Mouse (Mus musculus) lung, adult 2 months (tissue): ENCODE results near the gene RPS10-NUDT3. TPM values are rescaled to one million over a fixed set of nuclear protein-coding genes. Genes with fewer than 3 reads are reported as not detected.

Experiments
- DNase-seq: peaks from one replicate; pipeline ENCODE4 v3.0.0; 2022
- H3K4me1 ChIP-seq: fragments of 200-500 bp; 2 replicates; pipeline ENCODE4 v1.6.1; 2011; ENCODE audit warnings: low read length; ENCODE audit not compliant: control insufficient read depth, insufficient read depth
- H3K4me3 ChIP-seq: fragments of 200-500 bp; replicated peaks from 2 replicates; pipeline ENCODE3; 2011; ENCODE audit warnings: low read depth, mild to moderate bottlenecking, control low read depth, low read length; ENCODE audit errors: extremely low read depth
- CTCF ChIP-seq: fragments of 200-500 bp; IDR thresholded peaks from 2 replicates; pipeline ENCODE4 v1.5.1; 2011; ENCODE audit warnings: mild to moderate bottlenecking, low read length, control low read depth; ENCODE audit not compliant: insufficient read depth
- POLR2A ChIP-seq: fragments of 200-500 bp; IDR thresholded peaks from 2 replicates; pipeline ENCODE4 v1.6.1; 2011; ENCODE audit warnings: low read depth, mild to moderate bottlenecking, control low read depth, low read length, borderline replicate concordance; ENCODE audit errors: extremely low read depth
- WGBS: fragments of 180-500 bp; shearing (Covaris S2); methylation state at CpG from one replicate; pipeline ENCODE4 v1.1.7; 2018; 5-methylcytosine and 5-hydroxymethylcytosine counted together
- polyA plus RNA-seq: library from polyadenylated mRNA; depleted of rRNA; stranded (reverse); fragments of >200 nt; gene quantifications from 2 replicates; pipeline ENCODE4 v1.2.3, GENCODE M21; 2012

Gene RPS10-NUDT3
- polyA plus RNA-seq, 1 experiment = not detected

- H3K4me1 ChIP-seq = peaks cover 2% of the 10 kb centered on the region; the same call in 1 of the 2 replicates
- 67% methylated on average over 7 of the region's 7 CpGs for WGBS
These were observed 71.2 kb downstream of the RPS10-NUDT3 start for GRCm38 (mm10) chr17:27563771-27564244.

GRCm38 (mm10) chr17:27561809-27562526 is 73.1 kb downstream of the RPS10-NUDT3 start:
- H3K4me1 ChIP-seq = peaks cover 2% of the 10 kb centered on the region; the same call in 1 of the 2 replicates
- TF ChIP-seq CTCF (no peak), POLR2A (no peak)
- DNase-seq = no peak
- 54% methylated on average over 11 of the region's 11 CpGs for WGBS
- H3K4me3 ChIP-seq = no peak overlapping the region

More at GRCm38 (mm10) chr17:27563771-27564244, 71.2 kb downstream of the RPS10-NUDT3 start:
- no peak for TF ChIP-seq CTCF
- no peak for TF ChIP-seq POLR2A
- H3K4me3 ChIP-seq = no peak overlapping the region
- no peak for DNase-seq

DNA sequence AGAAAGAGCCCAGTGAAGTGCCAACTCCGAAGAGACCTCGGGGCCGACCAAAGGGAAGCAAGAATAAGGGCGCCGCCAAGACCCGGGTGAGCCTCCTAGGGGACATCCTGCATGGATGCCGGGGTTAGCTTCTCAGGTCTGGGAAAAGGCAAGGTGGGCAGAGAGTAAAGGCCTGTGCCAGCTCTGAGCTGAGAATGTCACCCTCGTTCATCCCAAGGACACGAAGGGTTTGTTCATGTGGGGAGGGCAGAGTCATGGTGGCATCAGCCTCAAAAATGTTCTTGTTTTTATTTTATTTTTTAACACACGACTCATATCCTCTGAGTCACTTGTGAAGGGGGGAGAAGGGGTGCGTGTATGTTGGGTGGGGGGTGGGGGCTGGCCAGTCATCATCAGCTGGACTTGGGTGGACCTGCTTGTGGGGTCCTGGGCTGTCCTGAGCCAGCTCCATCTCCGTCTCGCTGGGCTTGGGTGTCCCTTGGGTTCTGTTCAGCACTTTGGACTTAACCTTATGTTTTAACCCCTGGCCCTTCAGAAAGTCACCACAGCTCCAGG is 74.0 kb downstream of the RPS10-NUDT3 start:
- no peak overlapping the region for H3K4me3 ChIP-seq
- DNase-seq = no peak
- WGBS = 79% methylated on average over 13 of the region's 13 CpGs
- H3K4me1 ChIP-seq = no peaks in the 10 kb centered on the region
- TF ChIP-seq CTCF (no peak), POLR2A (no peak)

- Histone ChIP-seq H3K4me1 (no peaks in the 10 kb centered on the region), H3K4me3 (no peak overlapping the region)
- no peak for TF ChIP-seq CTCF
- no peak for TF ChIP-seq POLR2A
- DNase-seq = no peak
- WGBS = 72% methylated on average over 11 of the region's 12 CpGs
These were observed 75.4 kb downstream of the RPS10-NUDT3 start for GRCm38 (mm10) chr17:27559596-27559995.

DNA sequence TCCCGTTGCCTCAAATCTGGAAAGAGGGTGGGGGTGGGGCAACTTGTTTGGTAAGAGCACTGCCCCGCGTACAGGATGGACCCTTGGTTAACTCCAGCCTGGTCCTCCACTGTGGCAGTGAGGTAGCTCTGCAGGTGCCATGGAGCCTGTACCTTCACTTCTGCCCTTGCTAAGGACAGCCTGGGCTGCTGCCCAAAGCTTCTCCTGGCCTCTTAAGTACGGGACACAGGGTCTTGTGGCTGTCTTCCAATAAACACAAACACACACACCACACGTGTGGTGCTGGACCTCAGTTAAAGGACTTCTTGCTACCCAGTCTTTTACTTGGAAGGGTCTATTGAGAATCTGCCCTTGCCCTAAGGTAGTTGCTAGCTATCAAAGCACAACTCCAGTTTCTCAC is 76.2 kb downstream of the RPS10-NUDT3 start:
- no peak overlapping the region for H3K4me3 ChIP-seq
- WGBS = 39% methylated on average over 5 of the region's 5 CpGs
- no peak for TF ChIP-seq CTCF
- no peak for TF ChIP-seq POLR2A
- H3K4me1 ChIP-seq = no peaks in the 10 kb centered on the region
- no peak for DNase-seq

GRCm38 (mm10) chr17:27557927-27558661 is 76.9 kb downstream of the RPS10-NUDT3 start:
- peak overlapping the region; percentile 39 for H3K4me3 ChIP-seq
- no peak for DNase-seq
- TF ChIP-seq CTCF (no peak), POLR2A (no peak)
- WGBS = 34% methylated on average over 14 of the region's 14 CpGs
- H3K4me1 ChIP-seq = no peaks in the 10 kb centered on the region

DNA sequence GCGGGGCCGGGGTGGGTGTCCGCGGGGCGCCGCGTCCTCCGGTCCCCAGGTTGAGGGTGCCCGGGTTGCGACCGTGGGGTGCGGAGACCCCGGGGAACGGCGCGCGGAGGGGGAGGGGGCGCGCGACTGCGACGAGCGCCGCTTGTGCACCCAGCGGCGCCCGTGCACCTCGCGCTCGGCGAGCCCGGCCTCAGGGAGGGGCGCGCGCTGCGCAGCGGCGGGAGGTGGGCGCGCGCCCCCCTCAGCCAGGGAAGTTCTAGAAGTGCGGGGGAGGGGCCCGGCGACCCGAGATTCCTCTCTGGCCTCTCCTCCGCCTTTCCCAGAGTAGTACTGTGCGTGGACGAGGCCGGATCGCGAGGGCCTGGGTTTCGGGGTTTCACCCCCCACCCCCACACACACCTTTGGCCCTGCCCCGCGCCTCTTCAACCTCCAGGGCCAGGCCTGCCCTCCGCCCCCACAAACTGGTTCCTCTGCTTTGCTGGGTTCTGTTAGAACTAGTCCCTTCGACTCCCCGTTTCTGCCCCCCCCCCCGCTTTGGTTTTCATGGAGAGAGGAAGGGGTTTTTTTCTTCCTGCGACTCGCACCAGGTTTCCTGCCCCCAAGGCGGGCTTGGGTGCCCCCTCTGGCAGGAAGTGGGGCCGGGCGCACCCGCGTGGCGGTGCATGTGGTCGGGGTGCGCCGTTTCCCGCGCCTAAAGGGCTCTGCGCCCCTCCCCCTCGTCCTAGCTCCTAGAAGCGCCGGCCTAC is 77.7 kb downstream of the RPS10-NUDT3 start:
- no peaks in the 10 kb centered on the region for H3K4me1 ChIP-seq
- WGBS = 2% methylated on average over 72 of the region's 75 CpGs
- peak; percentile 38 for DNase-seq
- TF ChIP-seq POLR2A (no peak), CTCF (no peak)
- peak overlapping the region; percentile 69 for H3K4me3 ChIP-seq

DNA sequence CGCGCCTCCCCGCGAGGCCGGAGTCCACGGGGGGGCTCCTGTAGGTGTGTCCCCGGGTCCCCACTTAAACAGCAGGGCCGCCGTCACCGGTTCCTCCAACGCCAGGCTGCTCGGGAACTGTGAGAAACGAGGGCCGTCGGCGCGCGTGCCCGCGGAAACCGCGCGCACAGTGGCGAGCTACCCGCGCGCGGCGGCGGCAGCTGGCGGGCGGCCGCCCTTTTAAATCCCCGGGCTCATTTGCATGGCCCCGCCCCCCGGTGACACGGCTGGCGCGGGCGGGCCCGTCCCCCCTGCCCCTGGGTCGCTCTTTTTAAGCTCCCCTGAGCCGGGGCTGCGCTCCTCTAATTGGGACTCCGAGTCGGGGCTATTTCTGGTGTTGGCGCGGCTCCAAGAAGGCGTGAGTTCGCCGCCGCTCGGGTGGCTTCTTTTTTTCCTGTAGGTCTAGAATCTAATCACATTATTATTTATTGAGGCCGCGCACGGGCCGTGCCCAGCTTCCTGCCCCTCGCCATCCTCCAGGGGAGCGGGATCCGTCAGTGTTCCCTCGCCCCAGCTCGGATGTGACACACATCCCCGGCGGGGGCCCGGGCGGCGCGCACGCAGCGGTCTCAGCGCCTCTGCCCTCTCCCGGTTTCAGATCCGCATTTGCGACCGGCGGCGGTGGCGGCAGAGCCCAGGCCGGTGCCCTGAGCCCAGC is 78.6 kb downstream of the RPS10-NUDT3 start, which contains the start of gene Hmga1:
Gene Hmga1, plus strand, starts transcription at position 183 of the 697 bp plus-strand sequence.
- DNase-seq = peak; percentile 84
- no peak for TF ChIP-seq CTCF
- peak; percentile 87; the same call in 1 of the 2 replicates for TF ChIP-seq POLR2A
- WGBS = under 1% methylated on average over 77 of the region's 79 CpGs
- peak within 1 kb of the TSS; percentile 69 for H3K4me3 ChIP-seq
- H3K4me1 ChIP-seq = no peaks in the 10 kb centered on the region
